Mouse (Mus musculus) ES-Bruce4 (cell line): ENCODE measurements at regions not wholly inside any gene's neighbourhood (a gene's known extent, or its start where the extent isn't known, plus 50 kb on each side); places are given as distances from the start of the nearest gene placed in this dataset.

Experiments used
- H3K27ac ChIP-seq: 2 replicates; pipeline ENCODE4 v1.5.1; 2012; ENCODE audit warnings: low read length, inconsistent platforms; ENCODE audit not compliant: insufficient read depth
- H3K27me3 ChIP-seq: 2 replicates; pipeline ENCODE4 v1.6.1; 2012; ENCODE audit warnings: mild to moderate bottlenecking, low read length, inconsistent platforms; ENCODE audit not compliant: control insufficient read depth, poor library complexity, insufficient read depth, severe bottlenecking
- H3K36me3 ChIP-seq: 2 replicates; pipeline ENCODE4 v1.6.1; 2012; ENCODE audit warnings: inconsistent platforms, mild to moderate bottlenecking, low read length, moderate library complexity; ENCODE audit not compliant: control insufficient read depth, poor library complexity, insufficient read depth, severe bottlenecking
- H3K4me1 ChIP-seq: one replicate; pipeline ENCODE4 v1.8.1; 2011; ENCODE audit warnings: low read length; ENCODE audit not compliant: control insufficient read depth, insufficient read depth
- H3K4me3 ChIP-seq: 2 replicates; pipeline ENCODE4 v1.5.1; 2011; ENCODE audit warnings: low read depth, mild to moderate bottlenecking, low read length
- H3K9ac ChIP-seq: 2 replicates; pipeline ENCODE4 v1.6.1; 2012; ENCODE audit warnings: low read depth, mild to moderate bottlenecking, inconsistent platforms; ENCODE audit not compliant: poor library complexity, severe bottlenecking
- H3K9me3 ChIP-seq: replicated peaks from 2 replicates; pipeline ENCODE4 v1.6.1; 2012; ENCODE audit warnings: mild to moderate bottlenecking, low read length, inconsistent platforms; ENCODE audit not compliant: control insufficient read depth, poor library complexity, insufficient read depth, severe bottlenecking
- CTCF ChIP-seq: IDR thresholded peaks from one replicate; pipeline ENCODE4 v1.8.1; 2011; ENCODE audit warnings: low read depth, low read length
- EP300 ChIP-seq: IDR thresholded peaks from 2 replicates; pipeline ENCODE4 v1.6.1; 2011; ENCODE audit warnings: low read depth, low read length; ENCODE audit not compliant: insufficient read depth
- POLR2A ChIP-seq: IDR thresholded peaks from one replicate; pipeline ENCODE4 v1.8.1; 2011; ENCODE audit warnings: low read length; ENCODE audit not compliant: insufficient read depth

DNA sequence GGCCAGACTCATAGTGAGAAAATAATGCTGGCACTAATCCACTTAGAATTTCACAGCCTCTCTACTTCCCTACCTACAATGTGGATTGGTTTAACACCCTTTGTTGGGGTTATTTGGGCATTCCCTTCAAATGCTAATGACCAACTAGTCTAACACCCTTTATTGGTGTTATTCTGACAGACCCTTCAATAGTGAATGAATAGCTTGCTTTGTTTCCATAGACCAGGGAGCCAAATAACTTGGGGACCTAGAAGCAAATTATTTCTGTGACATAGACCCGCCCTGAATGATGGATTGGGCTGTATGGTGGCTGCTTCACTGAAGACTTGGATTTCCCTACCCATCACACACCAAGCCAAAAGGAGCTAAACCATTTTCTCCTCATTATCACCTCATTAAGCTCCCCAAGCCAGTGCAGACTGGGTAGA lies 449.3 kb upstream of the BC052040 start:
- H3K27me3 ChIP-seq = no peaks in the 10 kb centered on the region
- no peak overlapping the region for H3K27ac ChIP-seq

DNA sequence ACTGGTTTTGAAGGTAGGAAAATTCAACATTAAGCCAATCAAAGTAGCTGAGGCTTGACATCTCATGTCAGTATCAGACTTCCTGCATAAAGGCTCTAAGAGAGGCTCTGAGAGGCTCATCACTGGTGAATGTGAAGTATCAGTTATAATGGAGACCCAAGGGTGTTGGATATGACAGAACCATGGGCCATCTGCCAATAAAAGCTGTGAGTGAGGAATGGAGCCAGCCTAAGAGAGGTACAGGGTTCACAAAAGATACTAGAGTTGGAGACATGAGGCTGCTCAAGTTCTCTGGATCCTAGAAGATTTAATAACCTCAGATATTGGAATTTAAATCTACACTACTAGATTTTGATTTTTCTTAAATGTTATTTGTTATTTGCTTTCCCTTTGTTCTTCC lies 440.1 kb upstream of the BC052040 start:
- no peaks in the 10 kb centered on the region for H3K36me3 ChIP-seq
- no peak overlapping the region for H3K9ac ChIP-seq
- TF ChIP-seq EP300 = no peak
- TF ChIP-seq CTCF = no peak
- no peak for TF ChIP-seq POLR2A
- no peak overlapping the region for H3K27ac ChIP-seq
- no peaks in the 10 kb centered on the region for H3K27me3 ChIP-seq
- H3K4me3 ChIP-seq = no peak overlapping the region
- H3K9me3 ChIP-seq = no peaks in the 10 kb centered on the region
- no peaks in the 10 kb centered on the region for H3K4me1 ChIP-seq

More for the DNA sequence above, 449.3 kb upstream of the BC052040 start:
- TF ChIP-seq EP300 (no peak), CTCF (no peak), POLR2A (no peak)
- Histone ChIP-seq H3K36me3 (no peaks in the 10 kb centered on the region), H3K9me3 (no peaks in the 10 kb centered on the region), H3K9ac (no peak overlapping the region), H3K4me3 (no peak overlapping the region), H3K4me1 (no peaks in the 10 kb centered on the region)

DNA sequence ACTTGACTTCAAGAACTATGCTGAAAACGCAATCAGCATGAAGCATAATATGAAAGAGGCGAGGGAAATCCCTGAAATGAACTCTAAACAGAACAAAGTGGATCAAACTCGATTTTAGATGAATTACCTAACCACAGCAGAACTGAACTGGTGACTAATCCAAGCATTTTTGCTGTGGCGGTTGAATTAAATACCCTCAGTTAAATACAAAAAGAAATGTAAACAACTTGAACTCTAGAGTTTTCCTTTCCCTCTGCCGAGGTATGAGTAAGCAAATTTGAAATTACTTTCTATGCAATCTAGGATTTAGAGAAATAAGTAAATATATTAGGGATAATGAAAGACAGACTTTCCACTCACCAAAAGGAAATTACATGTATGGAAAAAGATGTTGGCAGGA lies 409.4 kb upstream of the BC052040 start:
- Histone ChIP-seq H3K4me1 (no peaks in the 10 kb centered on the region), H3K36me3 (no peaks in the 10 kb centered on the region), H3K27me3 (no peaks in the 10 kb centered on the region), H3K9me3 (no peaks in the 10 kb centered on the region), H3K9ac (no peak overlapping the region), H3K4me3 (no peak overlapping the region), H3K27ac (no peak overlapping the region)
- TF ChIP-seq POLR2A = no peak

DNA sequence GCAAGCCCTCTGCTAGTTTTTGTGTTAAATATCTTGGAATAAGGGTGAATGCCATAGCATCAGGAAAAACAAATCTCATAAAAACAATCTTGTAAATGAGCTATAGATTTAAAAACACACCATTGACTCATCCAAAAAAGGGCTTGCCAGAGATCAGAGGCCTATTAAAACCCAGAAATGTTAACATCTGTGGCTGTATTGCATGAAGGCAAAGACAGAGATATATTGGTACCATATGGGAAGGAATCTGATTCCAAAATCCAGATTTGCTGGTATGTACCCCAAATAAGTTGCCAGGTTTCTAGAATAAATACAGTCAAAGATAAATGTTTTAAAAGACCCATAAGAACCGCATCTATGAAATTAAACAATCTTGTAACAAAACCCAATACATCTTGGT lies 404.4 kb upstream of the BC052040 start:
- no peak overlapping the region for H3K4me3 ChIP-seq
- H3K4me1 ChIP-seq = no peaks in the 10 kb centered on the region
- H3K36me3 ChIP-seq = no peaks in the 10 kb centered on the region
- no peaks in the 10 kb centered on the region for H3K27me3 ChIP-seq
- H3K27ac ChIP-seq = no peak overlapping the region
- no peaks in the 10 kb centered on the region for H3K9me3 ChIP-seq
- H3K9ac ChIP-seq = no peak overlapping the region
- no peak for TF ChIP-seq EP300
- no peak for TF ChIP-seq POLR2A
- TF ChIP-seq CTCF = no peak

DNA sequence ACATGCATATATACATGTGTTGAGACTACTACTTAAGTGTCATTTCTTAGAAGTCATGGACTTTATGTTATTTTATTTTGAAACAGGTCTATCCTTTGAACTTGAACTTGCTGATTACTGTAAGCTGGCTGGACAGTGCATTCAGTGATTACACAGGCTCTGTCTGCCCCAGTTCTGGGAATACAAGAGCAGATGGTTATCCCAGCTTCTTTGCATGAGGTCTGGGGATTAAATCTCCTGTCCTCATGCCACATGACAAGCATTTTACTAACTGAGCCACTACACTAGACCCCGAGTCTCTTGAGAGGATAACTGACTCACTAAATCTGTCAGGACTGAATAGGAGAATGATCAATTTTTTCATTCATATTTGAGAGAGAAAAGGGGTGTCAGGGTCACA lies 403.6 kb upstream of the BC052040 start:
- Histone ChIP-seq H3K4me3 (no peak overlapping the region), H3K9ac (no peak overlapping the region), H3K36me3 (no peaks in the 10 kb centered on the region), H3K4me1 (no peaks in the 10 kb centered on the region), H3K27ac (no peak overlapping the region), H3K9me3 (no peaks in the 10 kb centered on the region), H3K27me3 (no peaks in the 10 kb centered on the region)
- TF ChIP-seq CTCF (no peak), POLR2A (no peak), EP300 (no peak)

DNA sequence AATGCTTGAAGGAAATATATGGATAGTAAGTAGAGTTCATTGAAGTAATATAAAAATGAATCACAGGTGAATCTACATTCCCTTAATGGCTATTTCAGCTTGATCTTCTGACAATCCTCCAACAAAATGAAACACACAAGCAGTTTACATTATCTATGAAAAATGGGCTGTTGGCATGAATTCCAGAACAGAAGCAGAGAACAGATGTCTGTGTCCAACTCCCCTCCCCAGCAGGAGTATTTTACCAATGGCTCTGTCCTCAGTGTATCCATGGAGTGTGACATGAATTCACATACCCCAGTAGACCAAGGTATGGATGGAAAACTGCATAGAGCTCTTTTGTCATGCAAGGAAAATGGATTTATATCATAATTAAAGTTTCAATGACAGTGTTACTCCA lies 370.3 kb upstream of the BC052040 start:
- no peaks in the 10 kb centered on the region for H3K4me1 ChIP-seq
- no peak overlapping the region for H3K4me3 ChIP-seq
- H3K27me3 ChIP-seq = no peaks in the 10 kb centered on the region
- no peak overlapping the region for H3K27ac ChIP-seq
- TF ChIP-seq POLR2A (no peak), CTCF (no peak), EP300 (no peak)
- H3K9ac ChIP-seq = no peak overlapping the region
- H3K36me3 ChIP-seq = no peaks in the 10 kb centered on the region
- no peaks in the 10 kb centered on the region for H3K9me3 ChIP-seq
